Mouse (Mus musculus) midbrain, embryonic 13.5 days (tissue): Measurements from ENCODE around the gene Aftph. TPM values are rescaled to one million over a fixed set of nuclear protein-coding genes. Genes with fewer than 3 reads are reported as not detected.

ENCODE experiments used
- ATAC-seq: fragments of 200-750 bp; cut with Nextera tagmentation; 2 replicates; pipeline ENCODE4 v1.8.0; 2017; ENCODE audit warnings: mild to moderate bottlenecking, moderate TSS enrichment, moderate library complexity
- H3K27ac ChIP-seq: fragments of 300-500 bp; sonication (generic); 2 replicates; pipeline ENCODE4 v1.5.1; 2015; ENCODE audit warnings: inconsistent platforms, mild to moderate bottlenecking, moderate library complexity
- H3K27me3 ChIP-seq: fragments of 300-500 bp; sonication (generic); 2 replicates; pipeline ENCODE4 v1.6.1; 2015; ENCODE audit warnings: mild to moderate bottlenecking, inconsistent platforms
- H3K36me3 ChIP-seq: fragments of 300-500 bp; sonication (generic); 2 replicates; pipeline ENCODE4 v1.6.1; 2015; ENCODE audit warnings: mild to moderate bottlenecking, inconsistent platforms
- H3K4me1 ChIP-seq: fragments of 300-500 bp; sonication (generic); replicated peaks from 2 replicates; pipeline ENCODE4 v1.6.1; 2015; ENCODE audit warnings: inconsistent platforms
- H3K4me2 ChIP-seq: fragments of 300-500 bp; sonication (generic); replicated peaks from 2 replicates; pipeline ENCODE4 v1.6.1; 2015; ENCODE audit warnings: moderate library complexity, mild to moderate bottlenecking, inconsistent platforms
- H3K4me3 ChIP-seq: fragments of 300-500 bp; sonication (generic); replicated peaks from 2 replicates; pipeline ENCODE4 v1.5.1; 2015; ENCODE audit warnings: mild to moderate bottlenecking, inconsistent platforms
- H3K9ac ChIP-seq: fragments of 300-500 bp; sonication (generic); replicated peaks from 2 replicates; pipeline ENCODE4 v1.6.1; 2015; ENCODE audit warnings: mild to moderate bottlenecking, inconsistent platforms
- H3K9me3 ChIP-seq: fragments of 300-500 bp; sonication (generic); 2 replicates; pipeline ENCODE4 v1.6.1; 2016; ENCODE audit warnings: mild to moderate bottlenecking, inconsistent platforms
- WGBS: fragments of 180-500 bp; shearing (Covaris S2); methylation state at CpG from one replicate; pipeline ENCODE4 v1.1.7; 2015; 5-methylcytosine and 5-hydroxymethylcytosine counted together
- polyA plus RNA-seq: library from polyadenylated mRNA; unstranded; fragments of >200 nt; fragmentation: Nextera tagmentation; extraction: Ambion mirVana; gene quantifications from 2 replicates; pipeline ENCODE4 v1.2.1, GENCODE M21; 2015

Aftph gene
- polyA plus RNA-seq: 38.6 and 39.1 TPM in 2 replicates

DNA sequence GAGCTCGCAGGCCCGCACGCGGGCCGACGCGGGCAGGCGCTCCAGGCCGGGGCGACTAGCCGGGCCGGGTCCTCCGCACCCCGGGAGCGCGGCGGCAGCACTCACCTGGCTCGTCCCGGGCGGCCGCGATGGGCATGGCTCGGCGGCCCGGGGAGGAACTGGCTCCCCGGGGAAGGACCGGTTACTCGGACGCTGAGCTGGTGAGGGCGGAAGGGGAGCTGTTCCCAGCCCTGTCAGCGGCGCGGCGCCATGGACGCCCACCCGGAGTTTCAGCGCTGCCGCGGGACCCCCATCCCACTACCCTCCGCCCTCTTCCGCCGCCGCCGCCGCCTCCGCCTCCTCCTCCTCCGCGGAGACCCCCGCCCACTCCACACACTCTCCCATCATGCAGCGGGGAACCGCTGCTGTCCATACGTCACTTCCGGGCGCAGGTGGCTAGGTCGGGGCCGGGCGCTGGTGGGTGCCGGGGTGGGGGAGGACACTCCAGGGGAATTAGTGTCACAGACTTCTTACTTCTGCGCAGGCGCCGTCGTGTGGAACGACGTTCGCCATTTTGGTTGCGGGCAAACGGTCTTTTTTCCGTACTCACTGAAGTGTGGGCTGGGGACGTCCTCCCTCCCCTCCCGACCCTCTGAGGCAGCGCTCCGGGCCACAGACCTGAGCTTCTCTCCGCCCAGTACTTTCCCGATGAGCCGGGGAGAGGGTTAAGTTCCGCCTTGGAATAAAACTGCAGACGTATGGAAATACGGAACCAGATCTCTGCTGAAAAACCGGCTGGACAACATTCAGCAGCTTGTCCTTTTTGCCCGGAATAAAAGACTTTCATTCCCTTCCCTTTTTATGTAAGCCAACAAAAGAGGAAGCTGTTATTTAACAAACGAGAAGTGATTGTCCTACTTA lies at the start of gene Aftph:
Gene Aftph, minus strand, starts transcription at position 389 of the 900 bp plus-strand sequence.
- peak; percentile 98 for ATAC-seq
- peak within 1 kb of the TSS; percentile 97 for H3K27ac ChIP-seq
- H3K4me2 ChIP-seq: peak within 1 kb of the TSS; percentile 82
- under 1% methylated on average over 75 of the region's 81 CpGs for WGBS
- no peaks in the 10 kb centered on the region for H3K27me3 ChIP-seq
- no peaks in the 10 kb centered on the region for H3K36me3 ChIP-seq
- peak within 1 kb of the TSS; percentile 94 for H3K9ac ChIP-seq
- peaks cover 11% of the 10 kb centered on the region for H3K4me1 ChIP-seq
- no peaks in the 10 kb centered on the region for H3K9me3 ChIP-seq
- peak within 1 kb of the TSS; percentile 94 for H3K4me3 ChIP-seq

- Histone ChIP-seq H3K9me3 (peaks cover 3% of the 10 kb centered on the region; the same call in 1 of the 2 replicates), H3K27ac (no peak overlapping the region), H3K4me1 (0 out of 2 replicates have a peak, but pooled peaks cover 6% of the 10 kb centered on the region), H3K4me3 (no peak overlapping the region), H3K9ac (no peak overlapping the region), H3K27me3 (no peaks in the 10 kb centered on the region), H3K36me3 (no peaks in the 10 kb centered on the region), H3K4me2 (no peak overlapping the region)
- WGBS: 59% methylated on average over 1 of the region's 1 CpGs
- no peak for ATAC-seq
Observed at GRCm38 (mm10) chr11:20789015-20789414, 47.6 kb upstream of the Aftph start.

DNA sequence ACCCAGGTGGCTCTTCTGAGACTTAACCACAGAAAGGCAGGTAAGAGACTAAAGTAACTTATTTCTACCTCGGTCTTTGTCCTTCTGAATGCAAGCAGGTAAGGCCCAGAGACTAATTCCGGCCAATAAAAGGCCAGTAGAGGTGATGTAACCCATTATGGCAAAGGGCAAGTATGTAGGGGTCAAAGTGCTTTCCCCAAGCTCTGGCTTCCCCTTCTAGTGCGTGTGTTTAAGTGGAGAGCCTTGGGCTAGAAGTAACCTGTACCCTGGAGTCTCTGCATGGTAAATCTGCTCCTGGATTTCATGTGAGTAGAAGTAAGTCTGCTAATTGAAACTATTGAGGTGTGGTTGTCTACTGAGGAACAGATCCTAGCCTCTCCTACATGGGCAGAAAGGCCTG lies 46.7 kb upstream of the Aftph start:
- Histone ChIP-seq H3K27ac (no peak overlapping the region), H3K4me1 (0 out of 2 replicates have a peak, but pooled peaks cover 6% of the 10 kb centered on the region), H3K36me3 (no peaks in the 10 kb centered on the region), H3K4me3 (no peak overlapping the region), H3K9ac (no peak overlapping the region), H3K9me3 (peaks cover 5% of the 10 kb centered on the region; the same call in 1 of the 2 replicates), H3K4me2 (no peak overlapping the region), H3K27me3 (no peaks in the 10 kb centered on the region)
- WGBS: 85% methylated on average over 3 of the region's 3 CpGs
- ATAC-seq: no peak

DNA sequence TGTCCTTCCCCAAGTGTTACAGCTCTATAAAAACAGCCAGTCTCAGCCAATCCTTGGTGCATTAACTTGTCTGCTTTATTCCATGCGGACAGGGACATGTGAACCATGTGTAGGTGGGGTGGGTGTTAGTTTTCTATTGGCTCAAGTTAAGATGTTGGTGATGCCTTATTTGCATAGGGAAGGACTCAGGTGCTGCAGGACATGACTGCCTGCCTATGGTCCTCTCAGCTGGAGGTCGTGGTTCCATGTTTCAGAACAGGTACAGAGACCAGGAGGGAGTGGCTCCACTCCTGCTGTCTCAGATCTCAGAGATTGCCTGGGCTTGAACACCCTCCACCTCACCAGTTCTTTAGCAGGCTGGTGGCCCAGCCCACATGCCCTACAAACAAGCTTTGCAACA lies 44.8 kb upstream of the Aftph start:
- Histone ChIP-seq H3K36me3 (no peaks in the 10 kb centered on the region), H3K4me3 (no peak overlapping the region), H3K27ac (no peak overlapping the region), H3K27me3 (no peaks in the 10 kb centered on the region), H3K4me2 (no peak overlapping the region), H3K9me3 (peaks cover 5% of the 10 kb centered on the region; the same call in 1 of the 2 replicates), H3K4me1 (0 out of 2 replicates have a peak, but pooled peaks cover 6% of the 10 kb centered on the region), H3K9ac (no peak overlapping the region)
- WGBS: 74% methylated on average over 2 of the region's 2 CpGs
- ATAC-seq: no peak

DNA sequence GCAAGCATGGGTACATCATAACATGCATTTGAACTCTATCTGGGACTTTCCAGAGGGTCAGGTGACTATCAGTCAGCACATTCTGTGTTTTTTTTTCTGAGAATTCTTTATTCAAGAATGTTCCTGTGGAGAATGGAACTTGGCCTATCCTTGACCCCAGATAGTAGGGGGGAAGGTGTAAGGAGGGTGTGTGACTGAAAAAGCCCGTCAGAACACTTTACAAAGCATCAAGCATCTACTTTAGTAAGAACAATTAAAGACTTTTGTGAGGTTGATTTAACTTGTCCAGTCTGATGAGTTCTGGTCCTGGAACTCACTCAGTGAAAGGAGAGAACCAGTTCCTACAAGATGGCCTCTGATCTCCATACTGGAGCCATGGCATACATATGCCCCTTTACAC lies 43.8 kb upstream of the Aftph start:
- H3K9me3 ChIP-seq: peaks cover 5% of the 10 kb centered on the region; the same call in 1 of the 2 replicates
- H3K27me3 ChIP-seq: no peaks in the 10 kb centered on the region
- no peak for ATAC-seq
- H3K4me3 ChIP-seq: no peak overlapping the region
- H3K4me1 ChIP-seq: 0 out of 2 replicates have a peak, but pooled peaks cover 6% of the 10 kb centered on the region
- no peaks in the 10 kb centered on the region for H3K36me3 ChIP-seq
- H3K4me2 ChIP-seq: no peak overlapping the region
- 81% methylated on average over 1 of the region's 1 CpGs for WGBS
- no peak overlapping the region for H3K9ac ChIP-seq
- H3K27ac ChIP-seq: no peak overlapping the region

- H3K4me2 ChIP-seq: no peak overlapping the region
- H3K36me3 ChIP-seq: no peaks in the 10 kb centered on the region
- WGBS: 88% methylated on average over 6 of the region's 6 CpGs
- no peak for ATAC-seq
- 0 out of 2 replicates have a peak, but pooled peaks cover 6% of the 10 kb centered on the region for H3K4me1 ChIP-seq
- peaks cover 5% of the 10 kb centered on the region; the same call in 1 of the 2 replicates for H3K9me3 ChIP-seq
- H3K4me3 ChIP-seq: no peak overlapping the region
- no peaks in the 10 kb centered on the region for H3K27me3 ChIP-seq
- no peak overlapping the region for H3K9ac ChIP-seq
- no peak overlapping the region for H3K27ac ChIP-seq
Observed at GRCm38 (mm10) chr11:20784776-20785175, 43.4 kb upstream of the Aftph start.

GRCm38 (mm10) chr11:20783467-20783866 lies 42.1 kb upstream of the Aftph start:
- no peak overlapping the region for H3K27ac ChIP-seq
- H3K4me2 ChIP-seq: no peak overlapping the region
- no peak overlapping the region for H3K9ac ChIP-seq
- WGBS: 97% methylated on average over 1 of the region's 1 CpGs
- H3K36me3 ChIP-seq: no peaks in the 10 kb centered on the region
- no peak for ATAC-seq
- H3K4me1 ChIP-seq: no peaks in the 10 kb centered on the region
- peaks cover 5% of the 10 kb centered on the region; the same call in 1 of the 2 replicates for H3K9me3 ChIP-seq
- no peaks in the 10 kb centered on the region for H3K27me3 ChIP-seq
- H3K4me3 ChIP-seq: no peak overlapping the region

GRCm38 (mm10) chr11:20782620-20783019 lies 41.2 kb upstream of the Aftph start:
- WGBS: 54% methylated on average over 2 of the region's 2 CpGs
- Histone ChIP-seq H3K9ac (no peak overlapping the region), H3K4me3 (no peak overlapping the region), H3K27ac (no peak overlapping the region), H3K4me2 (no peak overlapping the region), H3K9me3 (peaks cover 5% of the 10 kb centered on the region; the same call in 1 of the 2 replicates), H3K4me1 (no peaks in the 10 kb centered on the region), H3K27me3 (no peaks in the 10 kb centered on the region), H3K36me3 (no peaks in the 10 kb centered on the region)
- no peak for ATAC-seq

GRCm38 (mm10) chr11:20780312-20780711 lies 38.9 kb upstream of the Aftph start:
- ATAC-seq: no peak
- H3K9ac ChIP-seq: no peak overlapping the region

GRCm38 (mm10) chr11:20778861-20779563 lies 37.6 kb upstream of the Aftph start:
- H3K4me1 ChIP-seq: no peaks in the 10 kb centered on the region
- ATAC-seq: no peak
- H3K4me2 ChIP-seq: no peak overlapping the region
- H3K4me3 ChIP-seq: no peak overlapping the region
- H3K9me3 ChIP-seq: 0 out of 2 replicates have a peak, but pooled peaks cover 2% of the 10 kb centered on the region
- no peak overlapping the region for H3K27ac ChIP-seq
- no peaks in the 10 kb centered on the region for H3K27me3 ChIP-seq
- no peaks in the 10 kb centered on the region for H3K36me3 ChIP-seq
- 89% methylated on average over 3 of the region's 3 CpGs for WGBS
- H3K9ac ChIP-seq: no peak overlapping the region

More at GRCm38 (mm10) chr11:20780312-20780711, 38.9 kb upstream of the Aftph start:
- Histone ChIP-seq H3K4me2 (no peak overlapping the region), H3K4me3 (no peak overlapping the region), H3K27me3 (no peaks in the 10 kb centered on the region), H3K27ac (no peak overlapping the region), H3K4me1 (no peaks in the 10 kb centered on the region), H3K9me3 (peaks cover 5% of the 10 kb centered on the region; the same call in 1 of the 2 replicates), H3K36me3 (no peaks in the 10 kb centered on the region)
- WGBS: 87% methylated on average over 4 of the region's 4 CpGs

DNA sequence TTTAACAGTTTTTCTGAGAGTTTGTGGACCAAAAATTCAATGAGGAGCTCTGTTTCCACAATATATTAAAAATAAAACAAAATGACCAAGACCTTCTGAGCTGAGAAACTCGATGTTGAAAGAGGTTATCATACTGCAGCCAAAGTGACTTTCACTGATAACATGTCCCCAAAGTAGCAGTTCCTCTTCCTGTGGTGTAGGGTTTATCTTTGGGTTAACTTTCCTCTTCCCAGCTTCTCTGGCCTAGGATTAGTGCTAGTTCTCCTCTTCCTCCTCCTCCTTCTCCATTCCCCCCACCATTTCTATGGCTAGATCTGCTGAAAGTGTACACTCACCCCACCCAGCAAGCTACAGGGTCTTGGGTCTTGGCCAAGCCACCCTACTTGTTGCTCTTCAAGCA lies 36.9 kb upstream of the Aftph start:
- Histone ChIP-seq H3K36me3 (no peaks in the 10 kb centered on the region), H3K4me1 (no peaks in the 10 kb centered on the region), H3K9ac (no peak overlapping the region), H3K9me3 (no peaks in the 10 kb centered on the region), H3K4me3 (no peak overlapping the region), H3K27me3 (no peaks in the 10 kb centered on the region), H3K27ac (no peak overlapping the region), H3K4me2 (no peak overlapping the region)
- 88% methylated on average over 1 of the region's 1 CpGs for WGBS
- ATAC-seq: no peak

DNA sequence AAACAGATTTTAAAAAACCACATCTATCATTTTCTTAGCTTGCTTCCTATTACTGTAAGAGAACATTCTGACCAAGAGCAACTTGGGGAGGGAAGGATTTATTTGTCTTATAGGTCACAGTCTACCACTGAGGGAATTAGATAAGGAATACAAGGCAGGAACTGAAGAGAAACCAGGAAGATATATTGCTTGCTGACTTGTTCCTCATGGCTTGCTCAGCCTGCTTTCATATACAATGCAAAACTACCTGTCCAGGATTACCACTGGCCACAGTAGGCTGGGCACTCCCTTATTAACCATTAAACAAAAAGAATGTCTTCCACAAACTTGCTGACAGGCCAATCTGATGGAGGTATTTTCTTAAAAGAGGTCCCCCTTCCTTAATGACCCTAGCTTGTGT lies 35.3 kb upstream of the Aftph start:
- H3K4me2 ChIP-seq: no peak overlapping the region
- ATAC-seq: no peak
- no peaks in the 10 kb centered on the region for H3K9me3 ChIP-seq
- no peak overlapping the region for H3K4me3 ChIP-seq
- H3K27ac ChIP-seq: no peak overlapping the region
- no peaks in the 10 kb centered on the region for H3K4me1 ChIP-seq
- no peaks in the 10 kb centered on the region for H3K27me3 ChIP-seq
- no peak overlapping the region for H3K9ac ChIP-seq
- H3K36me3 ChIP-seq: no peaks in the 10 kb centered on the region
